Mouse (Mus musculus) thymus, adult 2 months (tissue): Measurements from ENCODE around the gene Pheta1. TPM values are rescaled to one million over a fixed set of nuclear protein-coding genes. Genes with fewer than 3 reads are reported as not detected.

Experiments used
- DNase-seq: peaks from one replicate; pipeline ENCODE4 v3.0.0; 2021
- H3K27ac ChIP-seq: fragments of 200-500 bp; 2 replicates; pipeline ENCODE4 v1.5.1; 2012; ENCODE audit warnings: low read length, control low read depth; ENCODE audit not compliant: control insufficient read depth, insufficient read depth
- H3K27me3 ChIP-seq: fragments of 200-500 bp; 2 replicates; pipeline ENCODE4 v1.6.1; 2012; ENCODE audit warnings: mild to moderate bottlenecking, low read length, moderate library complexity, mixed read lengths; ENCODE audit not compliant: control insufficient read depth, insufficient read depth
- H3K36me3 ChIP-seq: fragments of 200-500 bp; 2 replicates; pipeline ENCODE4 v1.6.1; 2012; ENCODE audit warnings: mild to moderate bottlenecking, low read length, moderate library complexity; ENCODE audit not compliant: control insufficient read depth, insufficient read depth
- H3K4me1 ChIP-seq: fragments of 200-500 bp; replicated peaks from 2 replicates; pipeline ENCODE4 v1.6.1; 2012; ENCODE audit warnings: low read length; ENCODE audit not compliant: control insufficient read depth, insufficient read depth
- H3K4me3 ChIP-seq: fragments of 200-500 bp; 2 replicates; pipeline ENCODE4 v1.5.1; 2012; ENCODE audit warnings: mild to moderate bottlenecking, low read length, control low read depth, moderate library complexity; ENCODE audit not compliant: control insufficient read depth, insufficient read depth
- CTCF ChIP-seq: fragments of 200-500 bp; IDR thresholded peaks from 2 replicates; pipeline ENCODE4 v1.5.1; 2012; ENCODE audit warnings: mild to moderate bottlenecking, control low read depth, low read length, moderate library complexity, borderline replicate concordance; ENCODE audit not compliant: control insufficient read depth, poor library complexity, insufficient read depth; ENCODE audit errors: extremely low read depth
- POLR2A ChIP-seq: fragments of 200-500 bp; IDR thresholded peaks from 2 replicates; pipeline ENCODE4 v1.6.1; 2012; ENCODE audit warnings: mild to moderate bottlenecking, low read length, control low read depth, moderate library complexity; ENCODE audit not compliant: control insufficient read depth, poor library complexity, insufficient read depth; ENCODE audit errors: extremely low read depth
- WGBS: fragments of 180-500 bp; shearing (Covaris S2); methylation state at CpG from one replicate; pipeline ENCODE4 v1.1.7; 2018; 5-methylcytosine and 5-hydroxymethylcytosine counted together
- polyA plus RNA-seq: library from polyadenylated mRNA; depleted of rRNA; stranded (reverse); fragments of >200 nt; gene quantifications from 2 replicates; pipeline ENCODE4 v1.2.3, GENCODE M21; 2012

Gene Pheta1
- polyA plus RNA-seq, 1 experiment = 25.3 TPM

GRCm38 (mm10) chr5:121848035-121848519 lies 707 bp upstream of the Pheta1 start:
- Histone ChIP-seq H3K4me3 (peak overlapping the region; percentile 89), H3K27me3 (no peaks in the 10 kb centered on the region), H3K36me3 (no peaks in the 10 kb centered on the region), H3K4me1 (peaks cover 31% of the 10 kb centered on the region), H3K27ac (peak overlapping the region; percentile 60; the same call in 1 of the 2 replicates)
- peak; percentile 51 for DNase-seq
- WGBS = under 1% methylated on average over 17 of the region's 17 CpGs
- 0 out of 2 replicates have a peak, but pooled peaks have one; percentile 24 for TF ChIP-seq POLR2A
- TF ChIP-seq CTCF = peak; percentile 40; the same call in 1 of the 2 replicates

GRCm38 (mm10) chr5:121849478-121850349 lies 930 bp downstream of the Pheta1 start:
- Histone ChIP-seq H3K27me3 (no peaks in the 10 kb centered on the region), H3K27ac (no peak overlapping the region), H3K36me3 (peaks cover 7% of the 10 kb centered on the region), H3K4me3 (peak overlapping the region; percentile 89), H3K4me1 (peaks cover 25% of the 10 kb centered on the region)
- no peak for DNase-seq
- 71% methylated on average over 20 of the region's 20 CpGs for WGBS
- TF ChIP-seq POLR2A = no peak
- no peak for TF ChIP-seq CTCF

GRCm38 (mm10) chr5:121853368-121854051 lies 4.7 kb downstream of the Pheta1 start:
- TF ChIP-seq CTCF = no peak
- no peak for TF ChIP-seq POLR2A
- no peak overlapping the region for H3K27ac ChIP-seq
- peaks cover 7% of the 10 kb centered on the region for H3K36me3 ChIP-seq
- peaks cover 18% of the 10 kb centered on the region for H3K4me1 ChIP-seq
- WGBS = 93% methylated on average over 9 of the region's 9 CpGs
- no peaks in the 10 kb centered on the region for H3K27me3 ChIP-seq
- no peak for DNase-seq
- no peak overlapping the region for H3K4me3 ChIP-seq

- H3K27ac ChIP-seq = no peak overlapping the region
- TF ChIP-seq POLR2A (no peak), CTCF (no peak)
- H3K27me3 ChIP-seq = no peaks in the 10 kb centered on the region
- H3K4me1 ChIP-seq = peaks cover 15% of the 10 kb centered on the region
- no peak for DNase-seq
- 91% methylated on average over 10 of the region's 10 CpGs for WGBS
- peaks cover 7% of the 10 kb centered on the region for H3K36me3 ChIP-seq
- no peak overlapping the region for H3K4me3 ChIP-seq
Observed at GRCm38 (mm10) chr5:121854768-121855167, 6.0 kb downstream of the Pheta1 start.

- Histone ChIP-seq H3K4me3 (no peak overlapping the region), H3K4me1 (no peaks in the 10 kb centered on the region), H3K27me3 (no peaks in the 10 kb centered on the region), H3K27ac (no peak overlapping the region), H3K36me3 (peaks cover 7% of the 10 kb centered on the region)
- no peak for DNase-seq
- TF ChIP-seq POLR2A = no peak
- TF ChIP-seq CTCF = no peak
- 89% methylated on average over 11 of the region's 11 CpGs for WGBS
Observed at GRCm38 (mm10) chr5:121856740-121857139, 8.0 kb downstream of the Pheta1 start.

GRCm38 (mm10) chr5:121858427-121858826 lies 9.6 kb downstream of the Pheta1 start:
- TF ChIP-seq POLR2A = no peak
- Histone ChIP-seq H3K4me3 (no peak overlapping the region), H3K27ac (no peak overlapping the region), H3K4me1 (no peaks in the 10 kb centered on the region), H3K27me3 (no peaks in the 10 kb centered on the region), H3K36me3 (peaks cover 4% of the 10 kb centered on the region)
- no peak for DNase-seq
- 92% methylated on average over 12 of the region's 12 CpGs for WGBS
